Mouse (Mus musculus) embryonic facial prominence, embryonic 11.5 days (tissue): ENCODE measurements at regions not wholly inside any gene's neighbourhood (a gene's known extent, or its start where the extent isn't known, plus 50 kb on each side); places are given as distances from the start of the nearest gene placed in this dataset.

ENCODE experiments used
- ATAC-seq: fragments of 200-750 bp; cut with Nextera tagmentation; replicated peaks from 2 replicates; pipeline ENCODE4 v1.8.0; 2017; ENCODE audit warnings: low read depth; ENCODE audit not compliant: insufficient number of reproducible peaks, low FRiP score, low TSS enrichment
- DNase-seq: peaks from one replicate; pipeline ENCODE4 v3.0.0-alpha.2; 2015; ENCODE audit warnings: low spot score
- H3K27ac ChIP-seq: fragments of 300-500 bp; sonication (generic); replicated peaks from 2 replicates; pipeline ENCODE4 v1.5.1; 2014; ENCODE audit warnings: mild to moderate bottlenecking, low read depth, low read length, control low read depth
- H3K27me3 ChIP-seq: fragments of 300-500 bp; sonication (generic); 2 replicates; pipeline ENCODE4 v1.6.1; 2014; ENCODE audit warnings: mild to moderate bottlenecking, low read length, moderate library complexity, mixed read lengths; ENCODE audit not compliant: control insufficient read depth, insufficient read depth
- H3K36me3 ChIP-seq: fragments of 300-500 bp; sonication (generic); replicated peaks from 2 replicates; pipeline ENCODE4 v1.6.1; 2014; ENCODE audit warnings: low read depth, mild to moderate bottlenecking, low read length, moderate library complexity, mixed read lengths; ENCODE audit not compliant: control insufficient read depth, insufficient read depth
- H3K4me1 ChIP-seq: fragments of 300-500 bp; sonication (generic); 2 replicates; pipeline ENCODE4 v1.6.1; 2014; ENCODE audit warnings: low read length, mixed read lengths; ENCODE audit not compliant: control insufficient read depth, insufficient read depth
- H3K4me2 ChIP-seq: fragments of 300-500 bp; sonication (generic); 2 replicates; pipeline ENCODE4 v1.6.1; 2014; ENCODE audit warnings: low read depth, mild to moderate bottlenecking, control low read depth, low read length, moderate library complexity
- H3K4me3 ChIP-seq: fragments of 300-500 bp; sonication (generic); 2 replicates; pipeline ENCODE4 v1.5.1; 2014; ENCODE audit warnings: low read depth, low read length, control low read depth
- H3K9ac ChIP-seq: fragments of 300-500 bp; sonication (generic); replicated peaks from 2 replicates; pipeline ENCODE4 v1.6.1; 2014; ENCODE audit warnings: mild to moderate bottlenecking, control low read depth, low read length
- H3K9me3 ChIP-seq: fragments of 300-500 bp; sonication (generic); replicated peaks from 2 replicates; pipeline ENCODE4 v1.6.1; 2016; ENCODE audit warnings: mild to moderate bottlenecking, low read length, inconsistent platforms, mixed read lengths; ENCODE audit not compliant: control insufficient read depth
- WGBS: fragments of 180-500 bp; shearing (Covaris S2); extraction: QIAGEN DNeasy Blood & Tissue Kit; methylation state at CpG from one replicate; pipeline ENCODE4 v1.1.7; 2014; 5-methylcytosine and 5-hydroxymethylcytosine counted together

DNA sequence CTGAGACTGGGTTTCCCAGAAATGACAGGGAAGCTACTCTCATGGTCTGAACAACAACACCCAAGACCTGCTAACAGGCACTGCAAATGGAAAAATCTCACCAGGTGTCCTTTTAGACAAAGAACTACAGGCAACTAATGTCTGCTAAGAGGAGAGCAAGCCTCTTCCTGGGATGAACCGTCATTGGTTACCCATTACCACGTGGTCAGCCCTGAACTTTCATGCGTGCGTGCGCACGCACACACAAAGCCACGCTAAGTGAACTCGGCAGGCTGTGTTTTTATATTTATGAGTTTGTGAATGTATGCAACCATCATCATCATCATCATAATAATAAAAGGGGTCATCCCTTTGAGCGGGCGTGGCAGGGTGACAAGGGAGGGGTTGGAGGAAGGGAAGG is 315.0 kb upstream of the Tbx3 start:
- no peak for DNase-seq
- Histone ChIP-seq H3K9ac (no peak overlapping the region), H3K27ac (no peak overlapping the region), H3K27me3 (no peaks in the 10 kb centered on the region), H3K9me3 (no peaks in the 10 kb centered on the region), H3K4me3 (no peak overlapping the region), H3K4me2 (no peak overlapping the region), H3K4me1 (no peaks in the 10 kb centered on the region), H3K36me3 (no peaks in the 10 kb centered on the region)
- 90% methylated on average over 10 of the region's 10 CpGs for WGBS
- ATAC-seq: no peak

DNA sequence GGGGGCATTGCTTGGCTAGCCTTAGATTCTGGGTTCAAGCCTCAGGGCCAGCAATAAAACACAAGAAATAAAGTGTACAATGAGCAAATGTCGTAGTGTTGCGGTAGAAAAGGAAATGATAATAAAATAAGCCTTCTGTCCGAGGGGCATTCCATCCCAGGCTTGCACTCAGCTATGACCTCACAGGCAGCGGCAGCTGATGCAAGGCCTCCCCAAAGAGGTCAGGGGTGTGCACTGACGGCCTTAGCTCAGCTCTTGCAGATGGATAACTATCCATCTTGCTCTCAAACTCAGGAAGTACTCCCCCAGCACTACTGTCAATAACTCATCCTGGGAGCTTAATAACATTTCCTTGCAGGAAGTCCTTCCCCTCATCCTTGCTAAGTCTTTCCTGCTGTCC is 314.4 kb upstream of the Tbx3 start:
- ATAC-seq (no peak), DNase-seq (no peak)
- H3K4me1 ChIP-seq: no peaks in the 10 kb centered on the region
- H3K27me3 ChIP-seq: no peaks in the 10 kb centered on the region
- H3K4me2 ChIP-seq: no peak overlapping the region
- H3K4me3 ChIP-seq: no peak overlapping the region
- WGBS: 66% methylated on average over 5 of the region's 5 CpGs
- no peak overlapping the region for H3K9ac ChIP-seq
- no peaks in the 10 kb centered on the region for H3K36me3 ChIP-seq
- no peaks in the 10 kb centered on the region for H3K9me3 ChIP-seq
- no peak overlapping the region for H3K27ac ChIP-seq

DNA sequence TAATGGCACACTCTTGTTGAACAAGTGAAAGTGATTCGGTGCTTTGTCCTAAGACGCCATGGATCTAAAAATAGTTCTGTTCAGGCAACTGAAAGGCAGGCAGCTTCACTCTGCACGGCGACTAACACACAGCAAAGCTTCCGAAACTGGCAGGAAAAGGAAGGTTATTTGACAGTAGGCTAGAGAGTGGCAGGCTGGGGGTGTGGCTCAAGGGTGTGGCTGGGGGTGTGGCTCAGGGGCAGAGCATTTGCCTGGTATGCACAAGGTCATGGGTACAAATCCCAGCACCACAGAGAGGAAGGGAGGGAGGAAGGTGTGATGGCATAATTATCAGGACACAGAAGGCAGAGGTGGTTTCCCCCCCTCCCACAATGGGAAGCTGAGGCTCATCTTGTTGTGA is 310.8 kb upstream of the Tbx3 start:
- DNase-seq: no peak
- Histone ChIP-seq H3K9me3 (no peaks in the 10 kb centered on the region), H3K27ac (no peak overlapping the region), H3K4me1 (no peaks in the 10 kb centered on the region), H3K9ac (no peak overlapping the region), H3K27me3 (no peaks in the 10 kb centered on the region), H3K36me3 (no peaks in the 10 kb centered on the region), H3K4me3 (no peak overlapping the region), H3K4me2 (no peak overlapping the region)
- WGBS: 56% methylated on average over 5 of the region's 5 CpGs
- ATAC-seq: no peak

DNA sequence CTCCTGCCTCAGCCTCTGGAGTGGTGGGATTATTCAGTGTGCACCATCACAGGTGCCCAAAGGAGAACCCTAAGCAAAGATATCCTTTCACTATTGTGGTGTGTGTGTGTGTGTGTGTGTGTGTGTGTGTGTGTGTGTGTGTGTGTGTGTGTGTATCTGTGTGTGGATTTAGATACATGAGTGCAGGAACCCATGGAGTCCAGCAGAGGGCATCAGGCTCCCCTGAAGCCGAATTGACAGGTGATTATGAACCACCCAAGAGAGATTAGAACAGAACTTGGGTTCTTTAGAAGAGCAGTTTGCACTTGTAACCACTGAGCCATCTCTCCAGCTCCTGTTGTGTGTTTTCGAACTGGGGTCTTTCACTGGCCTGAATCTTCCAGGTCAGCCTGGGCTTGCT is 310.1 kb upstream of the Tbx3 start:
- Histone ChIP-seq H3K27me3 (no peaks in the 10 kb centered on the region), H3K4me3 (no peak overlapping the region), H3K9ac (no peak overlapping the region), H3K4me2 (no peak overlapping the region), H3K36me3 (no peaks in the 10 kb centered on the region), H3K9me3 (no peaks in the 10 kb centered on the region), H3K27ac (no peak overlapping the region), H3K4me1 (no peaks in the 10 kb centered on the region)
- WGBS: 98% methylated on average over 2 of the region's 2 CpGs
- ATAC-seq: no peak
- no peak for DNase-seq

DNA sequence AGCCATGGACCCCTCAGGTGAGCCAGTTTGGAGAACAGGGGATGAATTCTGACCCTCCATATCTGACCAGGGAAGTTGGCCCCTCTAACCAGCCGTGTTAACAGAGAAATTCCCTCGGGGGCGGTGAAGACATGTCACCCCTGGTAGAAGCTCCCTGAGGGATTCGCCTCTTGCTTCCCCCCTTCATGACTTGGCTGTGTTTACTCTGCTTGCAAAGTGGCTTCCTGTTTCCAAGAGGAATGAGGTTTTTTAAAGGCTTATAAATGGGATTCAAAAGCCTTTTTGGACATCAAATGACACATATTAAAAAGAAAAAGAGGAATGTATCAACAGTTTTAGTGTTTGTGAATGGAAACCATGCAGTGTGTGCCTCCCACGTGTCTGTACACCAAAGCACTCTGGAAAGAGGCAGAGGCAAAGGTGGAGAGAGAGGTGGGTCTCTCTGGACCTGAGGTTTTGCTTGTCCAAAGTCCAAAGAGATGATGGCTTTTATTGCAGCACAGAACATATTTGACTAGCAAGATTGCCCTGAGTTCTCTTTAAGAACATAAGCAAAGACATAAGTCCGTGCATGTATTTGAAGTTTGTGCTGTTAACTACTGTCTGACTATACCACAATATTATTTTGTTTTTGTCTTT is 308.9 kb upstream of the Tbx3 start:
- DNase-seq (no peak), ATAC-seq (no peak)
- H3K9ac ChIP-seq: no peak overlapping the region
- WGBS: 74% methylated on average over 6 of the region's 6 CpGs
- no peaks in the 10 kb centered on the region for H3K9me3 ChIP-seq
- H3K27me3 ChIP-seq: no peaks in the 10 kb centered on the region
- no peak overlapping the region for H3K4me3 ChIP-seq
- H3K27ac ChIP-seq: no peak overlapping the region
- H3K36me3 ChIP-seq: no peaks in the 10 kb centered on the region
- H3K4me2 ChIP-seq: no peak overlapping the region
- H3K4me1 ChIP-seq: no peaks in the 10 kb centered on the region

DNA sequence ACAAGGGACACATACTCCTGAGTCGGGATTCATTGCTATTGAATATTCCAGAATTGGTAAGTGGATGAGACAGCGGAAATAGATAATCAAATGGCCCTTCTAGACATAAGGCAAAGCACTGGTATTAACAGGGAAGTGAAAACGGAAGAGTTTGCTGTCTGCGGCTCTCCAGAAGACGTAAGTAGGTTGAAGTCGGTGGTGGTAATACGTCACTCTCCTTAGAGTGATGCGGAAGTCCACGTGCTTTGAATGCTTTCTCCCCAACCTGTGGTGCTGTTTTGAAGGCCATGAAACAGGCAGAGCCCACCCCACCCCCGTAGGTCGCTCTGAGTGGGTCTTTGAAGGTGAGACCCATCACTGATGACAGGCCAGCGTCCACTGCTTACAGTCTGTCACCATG is 308.0 kb upstream of the Tbx3 start:
- Histone ChIP-seq H3K4me1 (no peaks in the 10 kb centered on the region), H3K9me3 (no peaks in the 10 kb centered on the region), H3K27me3 (no peaks in the 10 kb centered on the region), H3K27ac (no peak overlapping the region), H3K36me3 (no peaks in the 10 kb centered on the region), H3K4me2 (no peak overlapping the region), H3K4me3 (no peak overlapping the region), H3K9ac (no peak overlapping the region)
- ATAC-seq (no peak), DNase-seq (no peak)
- WGBS: 81% methylated on average over 12 of the region's 12 CpGs

DNA sequence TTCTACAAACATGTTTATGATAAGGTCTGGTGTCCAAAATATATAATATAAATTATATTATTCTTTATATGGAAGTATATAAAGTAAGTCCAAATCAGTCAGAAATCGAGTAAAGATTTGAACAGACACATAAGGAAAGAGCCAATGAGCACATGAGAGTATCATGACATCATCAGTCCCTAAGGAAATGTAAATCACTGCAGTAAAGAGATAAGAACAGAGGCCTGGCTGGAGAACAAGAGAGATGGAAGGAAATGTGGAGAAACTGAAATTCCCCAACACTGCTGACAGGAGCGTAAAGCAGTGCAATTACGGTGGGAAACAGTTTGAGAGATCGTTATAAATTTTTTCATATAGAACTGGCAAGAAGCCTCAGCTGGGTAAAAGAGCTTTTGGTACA is 306.2 kb upstream of the Tbx3 start:
- H3K4me2 ChIP-seq: no peak overlapping the region
- H3K4me1 ChIP-seq: no peaks in the 10 kb centered on the region
- 76% methylated on average over 4 of the region's 4 CpGs for WGBS
- no peak for ATAC-seq
- no peaks in the 10 kb centered on the region for H3K9me3 ChIP-seq
- no peak for DNase-seq
- H3K9ac ChIP-seq: no peak overlapping the region
- H3K36me3 ChIP-seq: no peaks in the 10 kb centered on the region
- H3K4me3 ChIP-seq: no peak overlapping the region
- no peaks in the 10 kb centered on the region for H3K27me3 ChIP-seq
- no peak overlapping the region for H3K27ac ChIP-seq

DNA sequence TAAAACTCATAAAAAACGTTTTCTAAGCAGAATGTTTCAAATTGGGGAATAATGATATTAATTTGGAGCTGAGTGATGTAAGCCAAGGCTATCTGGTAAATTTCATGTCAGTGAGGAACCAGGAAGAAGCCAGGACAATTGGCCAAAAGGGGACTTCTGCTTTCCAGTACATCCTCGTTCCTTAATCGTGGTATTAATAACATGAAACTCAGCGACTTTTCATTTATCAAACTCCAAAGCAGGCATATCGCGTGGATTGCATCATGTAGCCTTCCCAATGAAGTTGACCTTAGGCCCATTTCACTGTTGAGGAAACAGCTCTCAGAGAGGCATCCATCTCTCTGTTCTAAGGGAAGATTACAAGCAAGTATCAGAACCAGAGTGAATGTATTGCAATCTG is 305.3 kb upstream of the Tbx3 start:
- 85% methylated on average over 6 of the region's 6 CpGs for WGBS
- H3K4me3 ChIP-seq: no peak overlapping the region
- H3K27me3 ChIP-seq: no peaks in the 10 kb centered on the region
- H3K4me2 ChIP-seq: no peak overlapping the region
- H3K9ac ChIP-seq: no peak overlapping the region
- no peaks in the 10 kb centered on the region for H3K9me3 ChIP-seq
- H3K4me1 ChIP-seq: no peaks in the 10 kb centered on the region
- H3K27ac ChIP-seq: no peak overlapping the region
- DNase-seq (no peak), ATAC-seq (no peak)
- no peaks in the 10 kb centered on the region for H3K36me3 ChIP-seq
